Mouse (Mus musculus) splenic B cell, adult 2 months (primary cell): Measurements from ENCODE around the gene Arhgef25.

ENCODE experiments used
- DNase-seq: peaks from one replicate; pipeline ENCODE4 v3.0.0-alpha.2; 2011; ENCODE audit warnings: low read depth, low spot score
- H3K27me3 ChIP-seq: 2 replicates; pipeline ENCODE4 v1.6.1; 2012; ENCODE audit warnings: mild to moderate bottlenecking, low read length, moderate library complexity, mixed read lengths; ENCODE audit not compliant: control insufficient read depth, poor library complexity, insufficient read depth, severe bottlenecking
- H3K36me3 ChIP-seq: 2 replicates; pipeline ENCODE4 v1.6.1; 2012; ENCODE audit warnings: mild to moderate bottlenecking, low read length, moderate library complexity, mixed read lengths; ENCODE audit not compliant: control insufficient read depth, poor library complexity, insufficient read depth, severe bottlenecking

Arhgef25 gene

DNA sequence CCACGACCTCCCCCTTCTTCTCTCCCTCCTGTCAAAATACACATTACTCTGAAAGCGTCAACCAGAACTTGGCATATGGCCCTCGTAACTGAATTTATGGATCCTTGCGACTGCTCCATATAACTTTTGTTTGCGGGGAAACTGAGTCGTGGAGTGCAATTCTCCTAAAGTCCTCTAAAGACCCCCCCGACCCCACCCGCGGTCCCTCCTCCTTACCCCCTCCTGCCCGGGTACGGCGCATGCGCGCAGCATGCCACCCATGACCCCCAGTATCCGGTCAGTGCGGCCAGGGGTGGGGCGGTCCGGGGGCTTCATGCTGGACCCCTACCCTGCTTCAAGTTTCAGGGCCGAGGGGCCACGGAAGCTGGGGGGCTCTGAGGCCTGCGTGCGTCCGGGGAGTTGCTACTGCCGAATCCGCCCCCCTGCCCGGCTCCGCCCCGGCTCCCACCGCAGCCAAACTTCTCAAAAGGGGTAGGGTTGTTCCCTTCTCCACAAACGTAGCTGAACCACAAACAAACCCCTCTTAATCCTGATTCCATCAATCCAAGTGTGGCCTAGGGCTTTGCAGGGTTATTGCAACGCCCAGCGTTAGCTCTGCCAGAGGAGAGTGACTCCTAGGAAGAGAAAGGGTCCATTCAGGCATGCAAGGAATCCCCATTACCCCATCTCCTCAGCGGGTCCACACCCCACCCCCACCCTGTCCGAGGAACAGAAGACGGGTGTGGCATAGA is at the start of gene Arhgef25:
Gene Arhgef25, minus strand, starts transcription at position 433 of the 731 bp plus-strand sequence.
- Histone ChIP-seq H3K36me3 (no peaks in the 10 kb centered on the region), H3K27me3 (peaks cover 6% of the 10 kb centered on the region)
- DNase-seq = no peak

- Histone ChIP-seq H3K36me3 (no peaks in the 10 kb centered on the region), H3K27me3 (no peaks in the 10 kb centered on the region)
- no peak for DNase-seq
Observed at GRCm38 (mm10) chr10:127238241-127238824, 48.5 kb upstream of the Arhgef25 start.

GRCm38 (mm10) chr10:127236541-127236940 is 46.7 kb upstream of the Arhgef25 start:
- DNase-seq = no peak
- no peaks in the 10 kb centered on the region for H3K36me3 ChIP-seq
- H3K27me3 ChIP-seq = no peaks in the 10 kb centered on the region

- Histone ChIP-seq H3K27me3 (no peaks in the 10 kb centered on the region), H3K36me3 (no peaks in the 10 kb centered on the region)
- peak; percentile 45 for DNase-seq
Observed at GRCm38 (mm10) chr10:127233141-127233540, 43.3 kb upstream of the Arhgef25 start.

- Histone ChIP-seq H3K36me3 (no peaks in the 10 kb centered on the region), H3K27me3 (no peaks in the 10 kb centered on the region)
- no peak for DNase-seq
Observed at GRCm38 (mm10) chr10:127231741-127232140, 41.9 kb upstream of the Arhgef25 start.

GRCm38 (mm10) chr10:127230693-127231092 is 40.8 kb upstream of the Arhgef25 start:
- Histone ChIP-seq H3K36me3 (no peaks in the 10 kb centered on the region), H3K27me3 (no peaks in the 10 kb centered on the region)
- DNase-seq = no peak

DNA sequence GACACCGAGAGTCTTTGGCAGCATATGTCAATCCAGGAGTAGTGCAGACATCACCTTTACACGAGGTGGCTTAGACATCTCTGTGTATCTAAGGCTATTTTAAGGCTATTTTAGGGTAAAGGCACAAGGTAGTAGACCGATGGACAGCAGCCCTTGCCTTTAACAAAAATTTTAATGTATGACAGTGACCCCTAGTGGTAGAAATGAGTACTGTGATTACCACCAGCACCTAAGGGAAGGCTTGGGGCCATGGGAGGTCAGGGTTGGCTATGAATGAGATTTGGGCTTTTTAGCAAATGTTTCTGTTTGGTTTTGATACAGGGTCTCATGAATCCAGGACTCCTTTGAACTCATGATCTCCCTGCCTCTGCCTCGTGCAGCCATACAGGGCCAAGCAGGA is 39.0 kb upstream of the Arhgef25 start:
- Histone ChIP-seq H3K36me3 (no peaks in the 10 kb centered on the region), H3K27me3 (no peaks in the 10 kb centered on the region)
- DNase-seq = peak; percentile 86

DNA sequence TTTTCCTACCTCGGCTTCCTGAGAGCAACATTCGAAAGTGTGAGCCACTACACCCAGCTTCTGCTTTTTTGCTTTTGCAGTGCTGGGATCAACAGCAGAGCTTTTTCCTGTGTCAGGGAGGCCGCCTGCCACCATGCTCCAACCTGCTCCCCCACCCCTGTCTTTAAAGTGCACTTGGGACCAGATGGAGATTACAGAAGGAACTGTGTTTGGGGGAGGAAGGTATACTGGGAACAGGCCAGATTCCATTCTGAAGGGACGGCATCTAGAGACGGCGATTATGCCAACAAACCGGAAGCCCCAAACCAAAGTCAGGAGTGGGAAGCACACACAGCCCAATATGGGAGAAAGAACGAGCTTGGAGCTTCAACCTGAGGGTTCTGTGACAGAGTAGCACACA is 37.3 kb upstream of the Arhgef25 start:
- no peaks in the 10 kb centered on the region for H3K36me3 ChIP-seq
- DNase-seq = no peak
- no peaks in the 10 kb centered on the region for H3K27me3 ChIP-seq

DNA sequence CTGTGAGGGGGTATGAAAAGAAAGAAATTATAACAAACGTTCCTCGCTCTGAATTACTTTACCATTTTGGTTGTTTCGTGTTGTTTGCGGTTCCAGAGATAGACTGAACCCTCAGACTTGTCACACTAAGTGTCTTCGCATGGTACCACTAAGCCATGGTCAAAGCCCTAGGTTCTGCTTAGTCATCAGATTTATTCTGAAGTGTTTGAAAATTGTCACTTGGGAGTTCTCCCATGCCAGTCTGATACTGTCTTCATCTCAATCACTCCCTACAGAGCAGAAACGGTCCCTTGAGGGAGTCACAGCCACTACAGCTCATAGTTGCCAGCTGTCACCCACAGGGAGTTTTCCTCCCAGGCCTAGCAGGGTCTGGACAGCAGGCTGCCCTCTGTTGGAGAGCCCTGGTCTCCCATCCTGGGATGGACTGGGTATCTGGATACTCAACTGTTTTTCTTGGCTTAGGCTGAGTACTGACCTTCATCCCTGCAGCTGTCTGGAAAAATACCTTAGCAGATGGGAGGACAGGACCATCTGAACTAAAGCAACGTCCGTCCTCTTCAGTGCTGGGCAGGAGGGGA is 36.5 kb upstream of the Arhgef25 start:
- no peaks in the 10 kb centered on the region for H3K27me3 ChIP-seq
- H3K36me3 ChIP-seq = no peaks in the 10 kb centered on the region
- no peak for DNase-seq

GRCm38 (mm10) chr10:127225732-127226131 is 35.8 kb upstream of the Arhgef25 start:
- H3K27me3 ChIP-seq = no peaks in the 10 kb centered on the region
- no peaks in the 10 kb centered on the region for H3K36me3 ChIP-seq
- DNase-seq = peak; percentile 56

DNA sequence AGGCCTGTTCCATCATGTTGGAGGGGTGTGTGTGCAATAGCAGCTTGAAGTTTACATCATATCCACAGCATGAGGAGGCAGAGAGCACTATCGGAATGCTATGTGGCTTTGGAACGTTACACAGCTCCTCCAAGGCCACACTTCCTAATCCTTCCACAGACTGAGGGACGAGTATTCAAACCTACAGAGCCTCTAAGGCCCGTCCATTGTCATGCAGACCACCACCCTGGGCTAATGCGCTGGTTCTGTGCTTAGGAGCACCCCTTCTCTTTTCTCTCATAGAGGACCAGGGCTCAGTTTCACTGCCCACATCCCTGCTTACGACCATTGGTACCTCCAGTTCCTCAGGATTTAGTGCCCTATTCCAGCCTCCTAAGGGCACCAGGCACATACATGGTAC is 35.3 kb upstream of the Arhgef25 start:
- Histone ChIP-seq H3K36me3 (no peaks in the 10 kb centered on the region), H3K27me3 (no peaks in the 10 kb centered on the region)
- DNase-seq = no peak

DNA sequence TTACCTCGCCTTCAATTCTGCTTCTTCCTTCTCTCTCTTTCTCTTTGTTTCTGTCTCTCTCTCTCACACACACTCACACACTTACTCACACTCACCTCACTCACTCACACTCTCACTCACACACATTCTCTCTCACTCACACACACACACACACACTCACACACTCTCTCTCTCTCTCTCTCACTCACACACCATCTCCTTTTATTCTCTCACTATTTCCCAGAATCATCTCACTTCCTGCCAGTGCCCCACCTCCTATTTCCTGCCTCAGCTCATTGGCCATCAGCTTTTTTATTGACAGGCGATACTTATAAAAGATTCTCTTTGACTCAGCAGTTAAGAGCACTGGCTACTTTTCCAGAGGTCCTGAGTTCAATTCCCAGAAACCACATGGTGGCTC is 28.5 kb upstream of the Arhgef25 start:
- Histone ChIP-seq H3K27me3 (no peaks in the 10 kb centered on the region), H3K36me3 (no peaks in the 10 kb centered on the region)
- no peak for DNase-seq

GRCm38 (mm10) chr10:127217177-127217576 is 27.3 kb upstream of the Arhgef25 start:
- no peaks in the 10 kb centered on the region for H3K36me3 ChIP-seq
- no peak for DNase-seq

DNA sequence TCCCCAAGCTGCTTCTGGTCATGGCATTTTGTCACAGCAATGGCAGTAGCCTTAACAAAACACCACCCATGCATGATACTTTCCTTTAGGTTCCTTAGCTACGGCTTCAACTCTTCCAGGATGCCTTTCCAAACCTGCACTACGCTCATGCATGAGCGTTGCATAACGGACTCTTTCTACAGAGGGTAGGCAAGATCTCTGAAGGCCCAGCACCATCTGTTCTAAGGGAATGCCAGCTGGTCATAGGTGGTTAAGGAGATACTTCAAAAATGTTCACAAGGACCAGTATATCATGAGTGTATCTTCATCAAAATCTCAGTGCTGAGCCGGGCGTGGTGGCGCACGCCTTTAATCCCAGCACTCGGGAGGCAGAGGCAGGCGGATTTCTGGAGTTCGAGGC is 26.6 kb upstream of the Arhgef25 start:
- no peak for DNase-seq
- Histone ChIP-seq H3K27me3 (no peaks in the 10 kb centered on the region), H3K36me3 (no peaks in the 10 kb centered on the region)

More at GRCm38 (mm10) chr10:127217177-127217576, 27.3 kb upstream of the Arhgef25 start:
- no peaks in the 10 kb centered on the region for H3K27me3 ChIP-seq

DNA sequence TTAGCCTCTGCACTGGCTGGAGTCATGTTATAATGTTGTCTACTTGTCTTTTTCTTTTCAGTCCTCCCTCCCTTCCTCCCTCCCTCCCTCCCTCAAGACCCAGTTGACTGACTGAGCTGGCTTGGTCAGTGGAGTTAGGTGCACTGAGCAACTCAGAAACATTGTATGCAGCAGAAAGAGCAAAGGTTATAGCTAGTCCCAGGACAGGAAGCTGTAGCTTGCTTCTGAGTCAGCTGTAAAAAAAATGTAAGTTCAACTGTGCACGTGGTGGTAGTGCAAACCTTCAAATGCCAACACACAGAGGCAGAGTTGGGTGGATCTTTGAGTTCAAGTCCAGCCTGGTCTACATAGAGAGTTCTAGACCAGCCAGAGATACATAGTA is 24.5 kb upstream of the Arhgef25 start:
- Histone ChIP-seq H3K27me3 (no peaks in the 10 kb centered on the region), H3K36me3 (no peaks in the 10 kb centered on the region)
- DNase-seq = no peak
